Mouse (Mus musculus): Measurements from ENCODE around the gene Scamp2.

DNA sequence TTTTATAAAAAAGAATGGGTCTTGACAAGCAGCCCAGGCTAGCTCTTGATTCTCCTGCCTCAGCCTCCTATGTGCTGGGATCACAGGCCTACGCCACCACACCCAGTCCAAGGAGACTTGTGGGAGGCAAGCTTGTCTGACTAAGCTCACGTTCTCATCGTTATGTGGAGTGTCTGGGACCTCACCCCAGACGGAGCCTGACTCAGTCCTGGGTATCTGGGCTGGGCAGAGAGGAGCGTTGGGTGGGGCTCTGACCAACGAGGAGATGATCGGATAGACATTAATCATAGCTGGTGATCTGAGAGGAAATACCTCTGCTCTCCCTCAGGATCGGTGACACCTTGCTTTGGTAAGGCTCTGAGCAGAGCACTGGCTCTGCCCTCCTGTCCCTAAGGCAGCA is 58.1 kb downstream of the Scamp2 start:
- TF ChIP-seq CTCF (IDR thresholded peaks at IDR 0.05; ENCODE audit: borderline replicate concordance, extremely low read depth, insufficient read depth, insufficient read length), result no peak
- no peak for TF ChIP-seq POLR2A (IDR thresholded peaks at IDR 0.05; ENCODE audit: borderline replicate concordance, extremely low read depth, insufficient read depth, insufficient read length, poor library complexity, severe bottlenecking)
